Mouse (Mus musculus) 3T3-L1 (cell line): ENCODE measurements around the gene Zdhhc1.
A peak's percentile ranks its signal among the peaks of the same experiment; 100 is the strongest.

Experiments used
- DNase-seq: peaks from one replicate; pipeline ENCODE4 v3.0.0-alpha.2; 2015; ENCODE audit warnings: low read depth, low spot score

The Zdhhc1 gene

GRCm38 (mm10) chr8:105496439-105497180, at the start of gene Zdhhc1:
Gene Zdhhc1 (minus strand): TSS chr8:105496902.
- peak; percentile 81 for DNase-seq

DNA sequence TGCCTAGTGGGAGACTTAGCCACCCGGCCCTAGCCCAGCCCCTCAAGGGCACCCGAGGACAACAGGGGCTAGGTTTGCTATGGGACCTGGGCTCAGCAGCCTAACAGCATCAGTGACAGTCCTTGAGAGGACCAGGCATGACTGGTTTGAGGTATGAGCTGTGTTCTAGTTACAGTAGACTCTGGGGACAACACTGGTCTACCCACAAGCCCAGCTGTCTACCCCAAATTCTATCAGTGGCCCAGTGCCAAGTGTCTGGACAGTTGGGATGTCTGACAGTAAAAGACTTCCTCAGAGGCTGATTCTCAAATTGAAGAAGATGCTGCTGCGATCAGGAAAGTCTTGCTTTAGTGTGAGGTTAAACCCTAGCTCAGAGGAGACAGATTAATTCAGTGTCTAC, 48.5 kb upstream of the Zdhhc1 start:
- no peak for DNase-seq

- peak; percentile 45 for DNase-seq
These were observed 48.0 kb upstream of the Zdhhc1 start for GRCm38 (mm10) chr8:105544544-105545205.

- DNase-seq, result no peak
These were observed 47.0 kb upstream of the Zdhhc1 start for GRCm38 (mm10) chr8:105543703-105544102.

DNA sequence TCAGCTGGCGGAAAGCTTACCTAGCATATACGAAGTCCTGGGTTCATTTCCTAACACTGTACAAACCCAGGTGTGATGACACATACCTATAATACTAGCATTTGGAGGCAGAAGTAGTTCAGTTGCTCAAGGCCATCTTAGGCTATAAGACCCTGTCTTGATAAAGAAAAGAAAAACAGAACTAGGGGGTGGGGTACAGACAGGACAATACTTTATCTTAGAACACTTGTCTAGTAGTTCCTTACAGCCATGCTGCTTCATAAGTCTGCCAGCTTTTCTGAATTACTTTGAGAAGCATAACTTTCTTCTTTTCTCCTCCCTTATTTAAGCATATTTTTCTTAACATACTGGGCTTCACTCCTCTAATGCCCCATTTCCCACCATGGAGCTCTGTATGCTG, 46.1 kb upstream of the Zdhhc1 start:
- DNase-seq, result no peak

DNA sequence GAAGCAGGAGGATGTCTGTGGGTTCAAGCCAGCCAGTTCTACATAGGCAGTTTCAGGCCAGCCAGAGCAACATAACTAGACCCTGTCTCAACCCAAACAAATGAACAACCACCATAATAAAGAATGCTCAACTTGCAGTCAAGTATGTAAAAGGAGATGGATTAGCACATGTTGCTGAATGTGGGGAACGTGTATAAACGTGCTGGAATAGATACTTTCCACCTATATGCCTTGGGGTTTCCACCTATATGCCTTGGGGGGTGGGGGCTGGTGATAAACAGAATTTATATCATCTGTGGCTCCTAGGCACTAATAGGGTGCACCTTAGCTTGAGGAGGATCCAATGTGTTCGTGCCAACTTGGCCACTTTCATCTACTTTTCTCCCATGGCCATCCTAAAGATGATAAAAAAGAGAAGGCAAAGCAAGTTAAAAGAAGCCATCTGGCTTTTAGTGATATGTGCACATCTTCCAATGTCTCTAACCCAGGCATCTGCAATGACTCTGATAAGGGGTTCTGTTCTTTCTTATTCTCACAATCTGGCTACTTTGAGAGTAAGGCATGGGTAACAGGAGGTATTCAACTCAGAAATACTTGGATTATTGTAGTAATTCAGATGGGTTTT, 45.4 kb upstream of the Zdhhc1 start:
- no peak for DNase-seq

DNA sequence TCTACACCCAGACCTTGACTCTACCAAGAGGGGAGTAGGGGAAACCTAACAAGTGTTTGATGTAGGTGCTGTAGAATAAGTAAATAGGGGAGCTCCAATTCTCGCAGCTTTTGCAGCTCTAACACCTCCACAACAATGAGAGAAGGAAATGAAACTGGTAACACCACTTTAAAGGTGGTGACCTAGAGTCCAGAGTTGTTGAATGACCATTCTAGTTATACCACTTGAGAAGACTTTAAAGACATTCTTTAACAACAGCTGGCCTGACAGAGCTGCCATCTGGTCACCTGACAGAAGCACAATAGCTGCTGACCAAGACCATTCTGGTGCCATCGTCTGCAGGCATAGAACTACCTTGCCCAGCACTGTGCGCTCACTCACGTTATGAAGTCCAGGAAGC, 42.2 kb upstream of the Zdhhc1 start:
- no peak for DNase-seq

DNA sequence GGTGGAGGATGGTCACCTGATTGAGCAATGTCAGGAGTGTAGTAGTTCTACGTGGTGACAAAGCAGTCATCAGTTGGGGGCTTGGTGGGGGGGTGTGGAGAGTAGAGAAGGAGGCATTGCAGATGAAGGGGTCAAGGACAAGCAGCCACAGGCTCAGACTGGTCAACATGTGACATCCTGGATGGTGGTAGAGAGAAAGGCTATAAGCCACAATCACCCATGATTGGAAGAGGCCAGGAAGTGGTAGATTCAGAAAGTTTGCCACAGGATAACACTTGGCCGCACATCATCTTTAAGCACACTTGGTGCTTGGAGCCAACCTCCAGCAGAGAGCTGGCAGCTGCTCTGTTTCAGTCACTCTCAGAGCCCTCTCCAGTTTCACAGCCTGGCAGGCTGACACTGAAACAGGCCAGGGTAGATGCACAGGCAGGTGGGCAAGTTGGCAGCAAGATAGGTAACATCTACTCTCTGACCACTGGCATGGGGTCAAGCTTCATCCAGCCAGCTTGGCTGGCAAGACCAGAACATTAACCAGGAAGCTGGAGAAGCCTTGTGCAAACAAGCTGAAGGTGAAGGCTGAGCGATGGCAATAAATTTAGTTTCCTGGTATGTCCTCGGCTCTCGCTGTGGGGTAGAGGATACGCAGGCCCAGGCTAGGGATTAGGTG, 40.4 kb upstream of the Zdhhc1 start:
- DNase-seq, result no peak

- no peak for DNase-seq
These were observed 39.8 kb upstream of the Zdhhc1 start for GRCm38 (mm10) chr8:105536546-105536945.

DNA sequence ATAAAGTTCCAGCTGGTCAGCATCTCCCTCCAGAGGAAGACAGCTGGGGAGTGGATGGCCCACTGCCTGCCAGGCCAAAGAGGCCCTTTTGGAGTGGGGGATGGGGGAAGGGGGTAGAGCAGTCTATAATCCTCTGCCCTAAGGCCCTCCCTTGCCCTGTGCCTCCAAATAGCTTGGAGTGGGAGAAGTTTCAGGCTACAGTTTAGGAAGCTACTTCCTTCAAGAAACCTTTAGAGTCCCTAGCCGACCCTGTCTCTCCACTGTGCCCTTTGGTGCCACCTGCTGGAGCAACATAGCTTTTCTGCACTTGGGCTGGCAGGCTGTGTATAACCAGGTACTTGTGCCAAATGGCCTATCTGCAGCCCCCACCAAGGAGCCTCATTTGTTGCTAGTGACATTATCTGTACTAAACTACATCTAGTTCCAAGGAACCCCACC, 37.2 kb upstream of the Zdhhc1 start:
- DNase-seq, result peak; percentile 91

- DNase-seq, result no peak
These were observed 36.7 kb upstream of the Zdhhc1 start for GRCm38 (mm10) chr8:105533439-105533838.

DNA sequence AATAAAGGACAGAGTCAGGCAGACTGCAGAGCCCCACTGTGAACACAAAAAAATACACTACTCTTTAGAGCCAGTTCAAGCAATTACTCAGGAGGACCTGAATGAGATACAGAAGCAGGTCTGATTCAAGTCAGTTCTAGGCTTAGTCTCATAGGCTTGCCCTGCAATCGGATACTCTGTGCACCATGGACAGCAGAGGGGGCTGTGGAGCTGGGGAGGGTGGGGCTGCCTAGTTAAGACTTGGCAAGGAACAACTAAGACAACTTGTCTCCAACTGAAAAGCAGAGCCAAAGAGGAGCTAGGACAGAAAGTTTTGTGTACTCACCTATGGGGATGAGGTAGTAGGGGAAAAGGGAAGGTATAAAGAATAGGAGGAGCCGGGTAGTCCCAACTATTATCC, 35.1 kb upstream of the Zdhhc1 start:
- peak; percentile 69 for DNase-seq

- DNase-seq, result no peak
These were observed 32.6 kb upstream of the Zdhhc1 start for GRCm38 (mm10) chr8:105529271-105529670.

DNA sequence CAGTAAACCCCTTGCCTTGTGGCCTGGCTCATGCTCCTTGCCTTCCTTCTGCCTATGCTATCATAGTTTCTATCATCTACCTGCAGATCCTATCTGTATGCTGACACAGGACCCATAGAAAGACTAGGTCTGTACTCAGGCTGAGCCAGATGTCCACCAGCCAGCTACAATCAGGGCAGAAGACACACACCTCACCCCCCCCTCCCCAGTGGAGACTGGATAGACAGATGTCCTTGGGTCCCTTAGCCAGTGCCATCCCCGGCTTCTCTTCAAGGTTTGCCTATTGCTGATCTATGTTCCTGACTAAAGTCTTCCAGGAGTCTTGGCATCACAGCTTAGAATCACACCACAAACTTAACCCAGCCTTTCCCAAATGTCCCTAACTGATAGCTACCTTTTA, 31.5 kb upstream of the Zdhhc1 start:
- no peak for DNase-seq

DNA sequence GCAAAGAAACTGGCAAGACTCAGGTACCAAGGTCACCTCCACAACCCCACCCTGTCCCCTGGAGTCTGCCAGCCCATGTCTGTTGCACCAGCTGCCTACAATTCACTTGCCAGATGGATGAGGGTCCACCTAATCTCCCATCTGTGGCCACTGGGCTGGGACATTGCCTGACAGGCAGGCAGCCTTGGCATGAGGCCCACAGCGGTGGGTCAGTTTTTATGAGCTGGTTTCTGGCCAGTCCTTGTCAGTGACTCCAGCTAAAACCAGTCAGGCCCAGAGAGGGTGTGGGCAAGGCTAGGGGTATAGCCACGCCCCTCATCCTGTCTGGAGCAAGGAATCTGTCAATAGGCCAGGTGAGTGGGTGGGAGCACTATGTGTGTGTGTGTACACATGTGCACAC, 30.4 kb upstream of the Zdhhc1 start:
- peak; percentile 52 for DNase-seq

DNA sequence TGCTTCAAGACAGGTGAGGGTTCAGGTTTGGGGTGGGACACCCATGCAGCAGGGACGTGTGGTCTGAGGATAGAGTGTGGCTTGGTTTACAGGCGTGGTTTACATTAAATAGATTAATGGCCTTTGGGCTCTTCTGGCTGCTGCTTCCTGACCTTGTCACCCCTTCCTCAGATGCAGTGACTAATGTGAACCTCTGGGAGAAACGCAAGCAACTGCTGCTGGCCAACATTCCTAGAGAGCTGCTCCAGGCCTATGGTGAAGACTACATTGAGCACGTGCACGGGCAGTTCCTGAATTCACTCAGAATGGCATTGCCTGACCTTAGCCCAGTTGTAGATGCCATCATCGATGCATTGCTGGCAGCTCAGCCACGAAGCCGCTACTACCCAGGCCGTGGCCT, 26.2 kb upstream of the Zdhhc1 start:
- no peak for DNase-seq

DNA sequence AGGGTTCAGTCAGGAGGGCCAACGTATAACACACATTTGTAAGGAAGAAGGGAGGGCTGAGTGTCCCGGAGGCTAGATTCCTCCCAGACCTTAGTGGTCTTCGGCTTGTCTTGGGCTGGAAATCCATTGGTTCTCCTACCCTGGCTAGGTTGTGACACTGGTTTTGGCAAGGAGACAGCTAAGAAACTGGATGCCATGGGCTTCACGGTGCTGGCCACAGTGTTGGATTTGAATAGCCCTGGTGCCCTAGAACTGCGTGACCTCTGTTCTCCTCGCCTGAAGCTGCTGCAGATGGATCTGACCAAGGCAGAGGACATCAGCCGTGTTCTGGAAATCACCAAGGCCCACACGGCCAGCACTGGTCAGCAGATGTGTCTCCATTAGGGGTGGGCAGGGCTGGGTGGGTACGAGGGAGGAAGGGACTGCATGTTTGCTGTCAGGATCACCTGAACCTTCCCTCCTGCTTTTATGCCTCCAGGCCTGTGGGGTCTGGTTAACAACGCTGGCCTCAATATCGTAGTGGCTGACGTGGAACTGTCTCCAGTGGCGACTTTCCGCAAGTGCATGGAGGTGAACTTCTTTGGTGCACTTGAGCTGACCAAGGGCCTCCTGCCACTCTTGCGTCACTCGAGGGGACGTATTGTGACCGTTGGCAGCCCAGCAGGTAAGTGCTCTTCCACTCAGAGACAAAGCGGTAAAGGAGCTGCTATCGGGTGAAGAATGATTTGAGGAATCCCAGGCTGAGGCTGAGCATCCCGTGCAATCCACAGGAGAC, 25.5 kb upstream of the Zdhhc1 start:
- DNase-seq, result no peak

DNA sequence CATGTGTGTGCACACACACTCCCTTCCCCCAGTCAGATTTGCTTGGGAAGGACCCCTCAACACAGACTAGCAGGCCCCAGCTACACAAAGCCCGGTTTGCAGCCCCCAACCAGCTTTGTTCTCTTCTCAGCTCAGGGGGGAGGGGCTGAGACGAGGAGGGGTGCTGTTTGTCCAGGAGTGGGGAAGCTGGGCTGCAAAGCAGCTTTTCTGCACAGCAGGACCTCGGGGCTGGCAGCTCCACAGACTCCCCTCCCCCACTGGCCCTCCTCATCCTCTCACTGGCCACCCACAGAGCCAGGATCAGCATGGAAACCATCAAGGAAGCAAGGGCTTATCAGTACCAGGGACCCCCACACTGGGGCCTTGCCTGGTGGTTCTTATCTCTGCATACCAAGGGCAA, 24.4 kb upstream of the Zdhhc1 start:
- DNase-seq, result no peak

- DNase-seq, result no peak
These were observed 23.8 kb upstream of the Zdhhc1 start for GRCm38 (mm10) chr8:105520521-105520920.

- DNase-seq, result no peak
These were observed 22.9 kb upstream of the Zdhhc1 start for GRCm38 (mm10) chr8:105519591-105519990.
